Mouse (Mus musculus): ENCODE data around the gene Dab1.

Dab1 gene

GRCm38 (mm10) chr4:104371136-104371535 lies 752.0 kb downstream of the Dab1 start:
- DNase-seq (ENCODE audit: low spot score) = no peak

- no peak for DNase-seq (ENCODE audit: low spot score)
Observed at GRCm38 (mm10) chr4:104374191-104374590, 755.0 kb downstream of the Dab1 start.

- DNase-seq (ENCODE audit: low spot score) = no peak
Observed at GRCm38 (mm10) chr4:104384704-104385103, 765.5 kb downstream of the Dab1 start.

- no peak for DNase-seq (ENCODE audit: low spot score)
Observed at GRCm38 (mm10) chr4:104385272-104385671, 766.1 kb downstream of the Dab1 start.

GRCm38 (mm10) chr4:104395515-104395914 lies 776.4 kb downstream of the Dab1 start:
- no peak for DNase-seq (ENCODE audit: low spot score)

- no peak for DNase-seq (ENCODE audit: low spot score)
Observed at GRCm38 (mm10) chr4:104396095-104396494, 776.9 kb downstream of the Dab1 start.

- DNase-seq (ENCODE audit: low spot score) = no peak
Observed at GRCm38 (mm10) chr4:104399106-104399730, 780.1 kb downstream of the Dab1 start.

GRCm38 (mm10) chr4:104404099-104404498 lies 784.9 kb downstream of the Dab1 start:
- no peak for DNase-seq (ENCODE audit: low spot score)

- DNase-seq (ENCODE audit: low spot score) = no peak
Observed at GRCm38 (mm10) chr4:104410922-104411321, 791.8 kb downstream of the Dab1 start.

GRCm38 (mm10) chr4:104415482-104415881 lies 796.3 kb downstream of the Dab1 start:
- DNase-seq (ENCODE audit: low spot score) = no peak

- DNase-seq (ENCODE audit: low spot score) = no peak
Observed at GRCm38 (mm10) chr4:104418354-104418753, 799.2 kb downstream of the Dab1 start.

- DNase-seq (ENCODE audit: low spot score) = no peak
Observed at GRCm38 (mm10) chr4:104420983-104421680, 802.0 kb downstream of the Dab1 start.

- no peak for DNase-seq (ENCODE audit: low spot score)
Observed at GRCm38 (mm10) chr4:104429127-104429526, 810.0 kb downstream of the Dab1 start.

- DNase-seq (ENCODE audit: low spot score) = no peak
Observed at GRCm38 (mm10) chr4:104431231-104431855, 812.2 kb downstream of the Dab1 start.

- no peak for DNase-seq (ENCODE audit: low spot score)
Observed at GRCm38 (mm10) chr4:104432150-104432549, 813.0 kb downstream of the Dab1 start.

GRCm38 (mm10) chr4:104435736-104436135 lies 816.6 kb downstream of the Dab1 start:
- no peak for DNase-seq (ENCODE audit: low spot score)

GRCm38 (mm10) chr4:104436411-104436810 lies 817.3 kb downstream of the Dab1 start:
- no peak for DNase-seq (ENCODE audit: low spot score)

GRCm38 (mm10) chr4:104438730-104439129 lies 819.6 kb downstream of the Dab1 start:
- DNase-seq (ENCODE audit: low spot score) = no peak

GRCm38 (mm10) chr4:104439641-104440040 lies 820.5 kb downstream of the Dab1 start:
- DNase-seq (ENCODE audit: low spot score) = no peak

- no peak for DNase-seq (ENCODE audit: low spot score)
Observed at GRCm38 (mm10) chr4:104442925-104443747, 824.0 kb downstream of the Dab1 start.

GRCm38 (mm10) chr4:104443775-104444174 lies 824.6 kb downstream of the Dab1 start:
- DNase-seq (ENCODE audit: low spot score) = no peak

GRCm38 (mm10) chr4:104444985-104445384 lies 825.8 kb downstream of the Dab1 start:
- DNase-seq (ENCODE audit: low spot score) = no peak
